In the genomic region with DNA sequence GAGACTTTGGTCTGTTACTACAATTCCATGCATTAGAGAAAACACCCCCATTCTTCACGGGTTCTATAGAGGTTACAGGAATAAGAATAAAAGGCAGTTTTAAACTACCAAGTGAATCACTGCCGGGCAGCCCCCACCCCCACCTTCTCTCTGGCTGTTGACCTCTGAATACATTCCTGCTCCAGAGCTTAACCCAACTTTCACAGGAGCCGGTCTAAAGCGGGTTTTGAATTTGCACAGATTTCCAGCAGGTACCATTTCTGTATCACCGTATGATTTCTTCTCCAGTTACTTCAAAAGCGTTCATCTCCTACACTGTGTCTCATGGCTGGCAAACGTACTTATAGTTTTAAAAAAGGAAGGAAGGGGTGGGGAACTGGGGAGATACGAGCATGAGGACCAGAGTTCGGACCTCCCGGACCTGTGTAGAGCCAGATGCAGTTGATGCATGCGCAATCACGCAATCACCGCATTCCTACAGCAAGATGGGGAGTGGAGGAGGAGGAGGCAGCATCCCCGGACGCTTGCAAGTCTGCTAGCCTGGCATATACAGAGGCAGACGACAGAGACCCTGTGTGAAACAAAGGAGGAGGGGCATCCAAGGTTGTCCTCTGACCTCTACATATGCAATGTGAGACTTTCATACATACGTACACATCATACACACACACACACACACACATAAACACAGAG, we compare ENCODE assay signal across 9 mouse cellular contexts. TPM values are rescaled to one million over a fixed set of nuclear protein-coding genes. Genes with fewer than 3 reads are reported as not detected.
DNase-seq lines count a peak whose midpoint lies in the region; ATAC-seq and TF ChIP-seq lines count a peak whose summit lies in the region.
"Had no signal": no experiment of that assay in that cellular context is flagged by ENCODE, and none has a peak within 500 bp of the region (broad histone marks: within the 10 kb centered on the region; RNA-seq: fewer than 3 reads in every experiment).

No protein-coding gene starts in this region.

- H3K27me3 ChIP-seq in heart, embryonic 10.5 days (ENCODE audit: insufficient read depth, poor library complexity, severe bottlenecking) = no peaks in the 10 kb centered on the region
- H3K27me3 ChIP-seq in forebrain, postnatal 0 days (ENCODE audit: insufficient read depth, low read length) = no peaks in the 10 kb centered on the region
- H3K27me3 ChIP-seq in midbrain, embryonic 11.5 days (ENCODE audit: control insufficient read depth, insufficient read depth, low read length) = no peaks in the 10 kb centered on the region

- ATAC-seq in forebrain, postnatal 0 days = peak; percentile 50
- peak; percentile 76 for ATAC-seq in midbrain, embryonic 11.5 days (ENCODE audit: low FRiP score)
- no peak for ATAC-seq in inflammation-experienced regulatory T-cells, adult 6 months

- peak overlapping the region; percentile 49 for H3K4me3 ChIP-seq in heart, embryonic 10.5 days
- H3K4me3 ChIP-seq in forebrain, postnatal 0 days (ENCODE audit: low read depth, low read length) = peak overlapping the region; percentile 36
- H3K4me3 ChIP-seq in midbrain, embryonic 11.5 days (ENCODE audit: low read depth, low read length) = peak overlapping the region; percentile 21

- WGBS in heart, embryonic 10.5 days = 15% methylated on average over 17 of the region's 17 CpGs
- 5% methylated on average over 17 of the region's 17 CpGs for WGBS in forebrain, postnatal 0 days
- 6% methylated on average over 17 of the region's 17 CpGs for WGBS in midbrain, embryonic 11.5 days

- H3K4me1 ChIP-seq in heart, embryonic 10.5 days = peaks cover 18% of the 10 kb centered on the region
- 0 out of 2 replicates have a peak, but pooled peaks cover 10% of the 10 kb centered on the region for H3K4me1 ChIP-seq in forebrain, postnatal 0 days (ENCODE audit: insufficient read depth)
- H3K4me1 ChIP-seq in midbrain, embryonic 11.5 days (ENCODE audit: control insufficient read depth, insufficient read depth, low read length) = peaks cover 10% of the 10 kb centered on the region

- intact Hi-C loops in heart, postnatal 14 days (cut with DNase I) = no loop called here
- intact Hi-C loops in left cerebral cortex, postnatal 14 days (cut with DNase I) = no loop called here

- no peak for TF ChIP-seq CTCF in forebrain, postnatal 0 days (IDR thresholded peaks at IDR 0.05; ENCODE audit: low read depth)

- peak overlapping the region; percentile 58 for H3K9ac ChIP-seq in forebrain, postnatal 0 days
- H3K9ac ChIP-seq in midbrain, embryonic 11.5 days (ENCODE audit: low read length) = peak overlapping the region; percentile 47

- H3K4me2 ChIP-seq in forebrain, postnatal 0 days (ENCODE audit: low read depth) = peak overlapping the region; percentile 58
- peak overlapping the region; percentile 47 for H3K4me2 ChIP-seq in midbrain, embryonic 11.5 days

- H3K9me3 ChIP-seq in heart, embryonic 10.5 days = no peaks in the 10 kb centered on the region
- no peaks in the 10 kb centered on the region for H3K9me3 ChIP-seq in forebrain, postnatal 0 days (ENCODE audit: low read length)
- H3K9me3 ChIP-seq in midbrain, embryonic 11.5 days (ENCODE audit: control insufficient read depth, low read length) = no peaks in the 10 kb centered on the region

- no peak for DNase-seq in heart, embryonic 10.5 days (ENCODE audit: low spot score)
- DNase-seq in heart, postnatal 14 days = no peak
- DNase-seq in R1 (ENCODE audit: low read depth, low spot score) = peak; percentile 64
- DNase-seq in forebrain, postnatal 0 days = peak; percentile 58
- DNase-seq in midbrain, embryonic 11.5 days (ENCODE audit: low spot score, missing footprints) = peak; percentile 94
- no peak for DNase-seq in spleen, adult 18-20 months
- no peak for DNase-seq in left cerebral cortex, postnatal 14 days (ENCODE audit: low spot score in 2 of 2)
- DNase-seq: adrenal gland, postnatal 14 days had no signal

- H3K36me3 ChIP-seq in heart, embryonic 10.5 days = no peaks in the 10 kb centered on the region
- no peaks in the 10 kb centered on the region for H3K36me3 ChIP-seq in forebrain, postnatal 0 days (ENCODE audit: insufficient read depth)
- H3K36me3 ChIP-seq in midbrain, embryonic 11.5 days (ENCODE audit: control insufficient read depth, insufficient read depth, low read length) = no peaks in the 10 kb centered on the region

- peak overlapping the region; percentile 72 for H3K27ac ChIP-seq in heart, embryonic 10.5 days
- H3K27ac ChIP-seq in forebrain, postnatal 0 days (ENCODE audit: low read depth, low read length) = peak overlapping the region; percentile 62
- H3K27ac ChIP-seq in midbrain, embryonic 11.5 days (ENCODE audit: low read depth, low read length) = peak overlapping the region; percentile 64

RNA-seq across cellular contexts. Expression of a gene that starts 15.7 kb away (rescaled TPM):
- 11.4 and 11.6 TPM in 2 replicates for polyA plus RNA-seq in heart, embryonic 10.5 days (2016; fragmentation: Nextera tagmentation; extraction: Ambion mirVana)
- total RNA-seq in heart, postnatal 14 days (2021) = 10 to 100 TPM; 33.4 to 37.7 TPM
- 2.6 and 5.8 TPM in 2 replicates for total RNA-seq in forebrain, postnatal 0 days (2014; rRNA removed)
- polyA plus RNA-seq in forebrain, postnatal 0 days (2015; fragmentation: Nextera tagmentation; extraction: Ambion mirVana) = 0.24 and 0.91 TPM in 2 replicates
- polyA plus RNA-seq in midbrain, embryonic 11.5 days (2014; fragmentation: Nextera tagmentation; extraction: Ambion mirVana) = 6.0 and 6.2 TPM in 2 replicates
- polyA plus RNA-seq in inflammation-experienced regulatory T-cells, adult 6 months (2017; shearing (Covaris generic)) = under 1 TPM in 1 of 3 experiments, not detected in 2; 0.05 TPM
- 1 to 10 TPM; 4.0 to 6.4 TPM for total RNA-seq in left cerebral cortex, postnatal 14 days (2021)

RNA-seq across cellular contexts. Expression of a gene that starts 23.9 kb away (rescaled TPM):
- 0.87 and 0.90 TPM in 2 replicates for polyA plus RNA-seq in heart, embryonic 10.5 days (2016; fragmentation: Nextera tagmentation; extraction: Ambion mirVana)
- total RNA-seq in heart, postnatal 14 days (2021) = not detected
- 0.62 and 1.3 TPM in 2 replicates for total RNA-seq in forebrain, postnatal 0 days (2014; rRNA removed)
- 0.29 and 0.39 TPM in 2 replicates for polyA plus RNA-seq in forebrain, postnatal 0 days (2015; fragmentation: Nextera tagmentation; extraction: Ambion mirVana)
- 0.92 and 1.1 TPM in 2 replicates for polyA plus RNA-seq in midbrain, embryonic 11.5 days (2014; fragmentation: Nextera tagmentation; extraction: Ambion mirVana)
- not detected for polyA plus RNA-seq in inflammation-experienced regulatory T-cells, adult 6 months (2017; shearing (Covaris generic))
- under 1 TPM; 0.21 to 0.55 TPM for total RNA-seq in left cerebral cortex, postnatal 14 days (2021)

Comparison
In these comparisons a context has a peak if more than half of its experiments do, and no peak if none do; other contexts are left out.
1. DNase-seq: peak in R1 (single experiment), forebrain, postnatal 0 days (single experiment) and midbrain, embryonic 11.5 days (single experiment); none in heart, embryonic 10.5 days (single experiment), heart, postnatal 14 days (0 of 2), spleen, adult 18-20 months (0 of 2) and left cerebral cortex, postnatal 14 days (0 of 2).
2. Peak in every context shown above with its lines, with median percentiles within 50 percentile points of each other: H3K27ac ChIP-seq and H3K4me3 ChIP-seq.